Mouse (Mus musculus) adrenal gland, postnatal 36 days (tissue): Measurements from ENCODE around the gene Kpna3. TPM values are rescaled to one million over a fixed set of nuclear protein-coding genes. Genes with fewer than 3 reads are reported as not detected.

Source experiments
- DNase-seq, 2 experiments: peaks; one replicate each; pipeline ENCODE4 v3.0.0; 2021; ENCODE audit warnings: mixed read lengths in 1 of 2
- total RNA-seq, 2 experiments: library from RNA; stranded (reverse); gene quantifications; 2 replicates each; pipeline ENCODE4 v1.2.3; 2021

Gene Kpna3
- total RNA-seq, 2 experiments from 2014 or later, result 32.4 to 36.8 TPM

GRCm38 (mm10) chr14:61404941-61405340 lies 34.7 kb downstream of the Kpna3 start:
- no peak for DNase-seq

DNA sequence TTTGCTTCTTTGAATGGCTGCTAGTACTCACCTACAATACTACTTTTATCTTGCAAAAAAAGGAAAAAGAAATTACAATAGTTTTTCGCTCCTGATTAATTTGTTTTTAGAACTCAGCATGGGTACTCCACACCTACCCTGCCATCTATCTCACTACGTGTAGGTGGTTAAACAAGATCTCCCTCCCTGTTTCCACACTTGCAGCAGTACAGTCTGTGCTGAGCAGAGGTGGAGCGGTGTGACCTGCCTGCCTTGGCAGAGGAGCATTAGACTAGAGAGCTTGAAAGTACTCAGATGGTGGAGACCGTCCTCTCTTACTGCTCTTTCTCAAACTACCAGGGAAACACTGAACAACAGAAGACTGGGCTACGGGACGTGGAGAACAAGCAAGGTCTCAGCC lies 44.9 kb downstream of the Kpna3 start:
- DNase-seq, result no peak

- no peak for DNase-seq
Observed at GRCm38 (mm10) chr14:61390586-61390985, 49.1 kb downstream of the Kpna3 start.

GRCm38 (mm10) chr14:61367290-61367689 lies 72.4 kb downstream of the Kpna3 start:
- DNase-seq, result no peak

GRCm38 (mm10) chr14:61364656-61365055 lies 75.0 kb downstream of the Kpna3 start:
- DNase-seq, result no peak

- no peak for DNase-seq
Observed at GRCm38 (mm10) chr14:61363734-61364133, 75.9 kb downstream of the Kpna3 start.

- DNase-seq, result no peak
Observed at GRCm38 (mm10) chr14:61362268-61362667, 77.4 kb downstream of the Kpna3 start.

DNA sequence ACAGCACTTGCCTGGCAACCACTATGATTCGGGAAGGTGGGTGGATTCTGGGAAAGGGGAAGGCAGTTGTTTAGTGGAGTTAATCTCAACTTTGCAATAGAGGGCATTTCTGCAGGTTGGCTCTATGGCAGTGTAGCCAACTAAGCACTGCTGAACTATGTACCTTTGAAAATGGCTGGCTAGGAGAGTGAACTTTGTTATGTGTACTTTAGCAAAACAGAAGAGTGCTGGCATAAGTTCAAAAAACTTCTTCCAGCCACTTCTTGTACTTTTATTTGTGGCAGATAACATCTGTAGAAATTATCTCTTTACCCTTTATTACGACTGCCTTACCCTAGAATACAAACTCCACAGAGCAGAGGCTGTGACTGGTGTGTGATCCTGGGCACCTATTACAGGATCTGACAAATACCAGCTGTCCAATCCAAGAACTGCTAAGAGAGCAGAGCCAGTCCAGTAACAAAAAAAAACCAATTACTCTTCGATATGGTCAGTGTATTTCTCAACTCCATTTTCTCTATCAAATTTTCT lies 78.6 kb downstream of the Kpna3 start:
- no peak for DNase-seq

DNA sequence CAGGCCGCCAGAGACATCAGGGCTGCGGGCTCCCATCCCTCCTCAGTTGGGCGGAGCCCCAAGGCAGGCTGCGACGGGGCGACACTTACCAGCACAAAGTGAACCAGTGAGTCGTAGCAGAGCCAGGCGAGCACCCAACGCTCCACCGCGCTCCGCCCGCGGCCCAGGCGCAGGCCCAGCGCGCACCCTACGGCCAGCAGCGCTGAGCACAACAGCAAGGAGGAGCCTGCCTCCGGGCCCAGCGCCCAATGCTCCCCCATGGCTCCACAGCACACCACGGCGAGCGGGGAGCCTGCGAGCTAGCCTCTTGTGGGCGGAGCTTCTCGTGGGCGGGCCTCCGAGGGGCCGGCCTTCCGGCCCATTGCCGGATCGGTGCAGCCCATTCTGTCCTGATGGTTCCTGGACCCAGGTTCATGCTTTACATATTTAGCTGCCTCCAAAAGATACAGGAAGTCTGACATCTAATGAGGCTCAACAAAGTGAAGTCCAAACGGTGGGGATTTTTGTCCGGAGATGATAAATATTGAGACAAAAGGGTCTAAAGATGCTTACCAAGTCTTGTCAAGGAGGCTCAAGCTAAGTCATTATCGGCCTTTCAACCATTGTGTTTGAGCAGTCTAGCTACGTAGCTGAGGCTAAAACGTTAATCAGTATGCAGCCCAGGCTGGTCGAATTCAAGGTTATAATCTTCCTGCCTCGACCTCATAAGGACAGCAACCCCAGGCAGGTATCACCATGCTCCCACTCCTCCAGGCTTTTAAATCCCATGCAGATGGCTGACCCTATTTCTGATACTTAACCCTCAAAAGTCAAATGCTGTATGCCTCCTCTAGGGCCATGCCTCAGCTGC lies 79.3 kb downstream of the Kpna3 start, which contains the start of gene Ebpl:
Gene Ebpl, minus strand, starts transcription at position 309 of the 850 bp plus-strand sequence.
- peak; percentile 96 to 98 for DNase-seq

- DNase-seq, result peak in 1 of 2 experiments; percentile 16
Observed at GRCm38 (mm10) chr14:61354251-61355235, 85.1 kb downstream of the Kpna3 start.

GRCm38 (mm10) chr14:61350808-61351207 lies 88.9 kb downstream of the Kpna3 start:
- no peak for DNase-seq

- no peak for DNase-seq
Observed at GRCm38 (mm10) chr14:61349876-61350275, 89.8 kb downstream of the Kpna3 start.

- DNase-seq, result no peak
Observed at GRCm38 (mm10) chr14:61346827-61347698, 92.6 kb downstream of the Kpna3 start.

DNA sequence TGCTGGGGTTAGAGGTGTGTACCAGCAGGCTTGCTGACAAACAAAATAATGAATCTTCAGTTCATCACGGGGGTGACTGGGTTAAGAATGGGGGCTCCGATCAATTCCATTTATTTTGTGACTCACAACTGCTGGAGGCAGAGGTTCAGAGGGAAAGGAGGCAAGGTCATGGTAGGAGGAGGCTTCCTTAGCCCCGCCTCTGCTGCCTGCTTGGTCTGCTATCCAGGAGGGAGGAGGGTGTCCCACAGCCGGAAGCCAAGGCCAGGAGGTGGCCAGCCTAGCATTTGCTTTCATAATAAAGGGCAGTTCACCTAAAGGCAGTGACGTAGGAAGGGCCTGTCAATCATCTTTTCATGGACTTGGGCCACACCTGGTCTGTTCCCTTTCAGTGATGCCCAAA lies 95.1 kb downstream of the Kpna3 start:
- DNase-seq, result peak; percentile 56 to 60

DNA sequence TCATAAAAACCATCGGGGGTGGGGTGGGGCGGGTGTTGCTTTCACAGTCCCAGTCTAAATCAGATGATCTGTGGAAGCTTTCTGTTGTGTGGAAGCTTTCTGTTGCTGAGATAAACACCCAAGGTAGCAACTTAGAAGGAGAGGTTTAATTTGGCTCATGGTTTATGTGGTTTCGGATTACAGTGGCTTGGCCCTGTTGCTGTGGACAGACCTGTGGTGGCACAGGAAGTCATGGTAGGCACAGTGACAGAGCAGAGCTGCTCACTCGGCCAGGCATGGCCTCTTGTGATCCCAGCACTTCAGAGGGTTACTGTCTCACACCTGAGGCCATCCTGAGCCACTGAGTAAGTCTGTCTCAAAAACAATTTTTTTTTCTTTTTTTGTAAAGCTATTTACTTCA lies 100.3 kb downstream of the Kpna3 start:
- no peak for DNase-seq

DNA sequence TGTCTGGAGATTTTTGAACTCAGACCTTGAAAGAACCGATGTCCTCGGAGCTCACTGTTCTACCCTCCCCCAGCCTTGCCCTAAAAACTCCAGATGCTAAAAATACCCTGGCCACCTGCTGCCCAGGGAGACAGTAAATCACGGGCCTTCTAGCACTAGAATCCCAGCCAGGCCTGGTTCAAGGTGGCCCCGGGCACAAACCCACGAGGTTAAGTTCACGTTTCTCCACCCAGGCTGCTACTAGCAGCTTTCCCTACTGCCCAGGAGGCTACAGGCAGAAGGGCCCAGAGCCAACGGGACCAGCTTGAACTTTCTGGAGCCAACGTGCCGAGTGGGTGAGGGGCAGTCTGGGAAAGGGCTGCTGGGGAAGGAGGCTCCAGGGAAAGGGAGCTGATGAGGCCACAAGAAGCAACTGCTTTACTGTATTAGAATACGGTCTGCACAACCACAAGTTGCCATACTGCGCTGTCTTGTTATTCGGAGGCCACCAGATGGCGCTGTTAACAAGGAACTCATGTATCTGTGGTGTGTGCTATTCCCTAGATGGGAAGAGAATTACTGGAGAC lies 108.6 kb downstream of the Kpna3 start:
- peak; percentile 87 for DNase-seq

GRCm38 (mm10) chr14:61330591-61330990 lies 109.1 kb downstream of the Kpna3 start:
- DNase-seq, result peak; percentile 68

DNA sequence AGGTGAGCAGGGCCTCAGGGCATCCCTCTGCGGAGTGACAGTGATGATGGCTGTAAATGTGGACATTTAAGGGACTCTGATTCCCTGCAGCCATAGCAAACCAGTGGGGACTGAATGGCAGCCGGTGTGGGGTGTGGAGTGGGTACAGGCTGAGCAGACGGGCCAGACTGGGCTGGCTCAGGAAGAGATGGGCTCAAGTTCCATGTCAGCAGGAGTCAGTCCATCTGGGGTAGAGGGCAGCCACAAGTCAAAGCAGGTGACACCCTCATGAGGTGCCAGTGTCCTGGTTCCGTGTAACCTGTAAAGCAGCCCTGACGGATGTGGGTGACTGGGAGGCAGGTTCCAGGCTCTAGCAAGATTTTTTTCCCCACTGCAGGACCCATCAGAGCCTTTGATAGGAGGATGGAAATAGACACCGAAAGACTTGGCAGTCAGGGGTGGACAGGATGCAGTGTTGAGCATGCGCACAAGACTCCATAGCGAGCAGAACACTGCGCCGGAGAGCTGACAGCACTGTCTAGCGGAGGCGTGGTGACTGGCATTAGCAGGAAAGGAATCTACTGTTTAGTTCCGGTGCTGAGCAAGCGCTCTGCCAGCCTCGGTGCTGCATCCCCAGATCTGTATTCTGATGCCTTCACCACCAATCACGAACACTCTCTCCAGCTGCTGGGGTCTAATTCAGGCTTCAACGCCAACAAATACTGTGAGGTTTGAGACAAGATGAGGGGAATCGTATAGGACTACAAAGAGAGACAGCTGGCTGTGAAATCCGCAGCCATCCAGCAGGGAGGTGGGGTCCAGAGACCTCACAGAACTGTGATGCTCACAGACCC lies 111.8 kb downstream of the Kpna3 start:
- peak; percentile 57 to 68 for DNase-seq

GRCm38 (mm10) chr14:61327007-61327406 lies 112.7 kb downstream of the Kpna3 start:
- DNase-seq, result peak; percentile 57 to 61

DNA sequence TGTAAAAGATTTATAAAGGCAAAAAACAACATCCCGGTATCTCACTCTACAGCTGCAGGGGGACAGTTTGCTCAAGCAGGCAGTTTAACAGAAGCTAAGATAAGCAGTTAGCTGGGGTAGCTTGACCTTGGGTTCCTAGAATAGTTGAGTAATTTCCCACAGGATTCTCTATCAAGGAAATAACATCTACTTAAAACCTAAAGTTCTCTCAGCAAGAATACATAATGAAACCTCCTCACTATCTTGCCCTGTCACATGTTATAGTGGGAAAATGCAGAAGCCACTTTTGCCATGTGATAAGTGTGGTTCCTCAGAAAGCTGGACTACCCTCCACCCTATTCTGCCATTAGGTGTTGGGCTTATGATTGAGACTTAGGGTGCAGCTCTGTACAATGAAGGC lies 116.9 kb downstream of the Kpna3 start:
- no peak for DNase-seq
